8 mouse cellular contexts compared by ENCODE assay signal in the genomic region with DNA sequence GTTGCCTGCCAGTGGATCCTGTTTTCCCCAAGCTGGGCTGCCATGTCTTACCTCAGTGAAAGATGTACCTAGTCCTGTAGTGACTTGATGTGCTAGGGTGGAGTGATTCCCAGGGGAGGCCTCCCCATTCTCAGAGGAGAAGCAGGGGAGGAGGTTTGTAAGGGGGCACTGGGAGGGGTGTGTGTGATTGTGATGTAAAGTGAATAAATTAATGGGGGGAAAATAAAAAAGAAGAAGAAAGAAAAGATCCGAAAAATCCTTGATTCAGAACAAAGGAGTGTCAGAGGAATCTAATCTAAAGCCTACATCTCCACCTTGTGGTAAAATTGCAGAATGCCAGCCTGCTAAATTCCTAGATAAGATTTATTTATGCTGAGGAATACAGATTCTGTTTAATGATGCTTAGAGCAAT. TPM values are rescaled to one million over a fixed set of nuclear protein-coding genes. Genes with fewer than 3 reads are reported as not detected.
DNase-seq lines count a peak whose midpoint lies in the region; ATAC-seq lines count a peak whose summit lies in the region.

No protein-coding gene starts in this region.

- DNase-seq in cerebellum, adult 9-10 months, result peak; percentile 69
- no peak for DNase-seq in cerebellum, adult 11 months
- DNase-seq in B cell, adult 2 months, result peak; percentile 51 to 61
- peak; percentile 36 for DNase-seq in c-Kit-positive CD71-positive TER-119-negative erythroid progenitor cells, embryonic 14.5 days (ENCODE audit: low read depth)
- peak; percentile 38 for DNase-seq in heart, adult 8-10 months (ENCODE audit: low spot score)
- peak; percentile 34 to 42 for DNase-seq in layer of hippocampus, postnatal 10 days (ENCODE audit: low spot score in 2 of 2)

- ATAC-seq in monocyte, adult 5-6 weeks (replicated peaks; ENCODE audit: insufficient number of reproducible peaks, low FRiP score, low TSS enrichment, poor library complexity, severe bottlenecking), result peak; percentile 71; the same call in 1 of the 2 replicates
- no peak for ATAC-seq in erythroblast, adult 5-6 weeks (replicated peaks; ENCODE audit: low FRiP score, poor library complexity, severe bottlenecking)

RNA-seq across cellular contexts. Expression of a gene that starts 24.9 kb away (rescaled TPM):
- total RNA-seq in heart, adult 8-10 months (2022), result 10 to 100 TPM; 30.7 to 39.3 (median 35.2) TPM
- 100 to 1,000 TPM; 118 to 123 TPM for total RNA-seq in layer of hippocampus, postnatal 10 days (2021)
- 23.4 to 73.3 TPM (median 30.7 TPM) in 3 replicates for total RNA-seq in monocyte, adult 5-6 weeks (2017)
- total RNA-seq in erythroblast, adult 5-6 weeks (2015; ENCODE audit: low replicate concordance), result 35.2 and 47.2 TPM in 2 replicates
- total RNA-seq in erythroblast, adult 5-6 weeks (2017; ENCODE audit: low replicate concordance), result 28.8 and 35.0 TPM in 2 replicates

RNA-seq across cellular contexts. Expression of a gene that starts 38.0 kb away (rescaled TPM):
- total RNA-seq in heart, adult 8-10 months (2022), result 100 to 1,000 TPM; 141 to 155 (median 143) TPM
- 100 to 1,000 TPM; 199 to 200 TPM for total RNA-seq in layer of hippocampus, postnatal 10 days (2021)
- 127 to 175 TPM (median 140 TPM) in 3 replicates for total RNA-seq in monocyte, adult 5-6 weeks (2017)
- 44.2 and 57.9 TPM in 2 replicates for total RNA-seq in erythroblast, adult 5-6 weeks (2015; ENCODE audit: low replicate concordance)
- 79.4 and 87.0 TPM in 2 replicates for total RNA-seq in erythroblast, adult 5-6 weeks (2017; ENCODE audit: low replicate concordance)

RNA-seq across cellular contexts. Expression of a gene that starts 41.0 kb away (rescaled TPM):
- 100 to 1,000 TPM; 288 to 326 (median 304) TPM for total RNA-seq in heart, adult 8-10 months (2022)
- total RNA-seq in layer of hippocampus, postnatal 10 days (2021), result 100 to 1,000 TPM in 1 of 2 experiments, 10 to 100 TPM in 1; 88.2 to 106 TPM
- 18.0 to 32.9 TPM (median 25.4 TPM) in 3 replicates for total RNA-seq in monocyte, adult 5-6 weeks (2017)
- 11.3 and 12.5 TPM in 2 replicates for total RNA-seq in erythroblast, adult 5-6 weeks (2015; ENCODE audit: low replicate concordance)
- total RNA-seq in erythroblast, adult 5-6 weeks (2017; ENCODE audit: low replicate concordance), result 7.3 and 8.2 TPM in 2 replicates

RNA-seq across cellular contexts. Expression of a gene that starts 52.9 kb away (rescaled TPM):
- total RNA-seq in heart, adult 8-10 months (2022), result 10 to 100 TPM; 38.6 to 46.6 (median 44.3) TPM
- 10 to 100 TPM; 68.1 to 69.6 TPM for total RNA-seq in layer of hippocampus, postnatal 10 days (2021)
- total RNA-seq in monocyte, adult 5-6 weeks (2017), result 9.4 to 32.9 TPM (median 15.4 TPM) in 3 replicates
- total RNA-seq in erythroblast, adult 5-6 weeks (2015; ENCODE audit: low replicate concordance), result 4.0 and 7.7 TPM in 2 replicates
- total RNA-seq in erythroblast, adult 5-6 weeks (2017; ENCODE audit: low replicate concordance), result 6.6 and 19.6 TPM in 2 replicates

RNA-seq across cellular contexts. Expression of a gene that starts 56.6 kb away (rescaled TPM):
- 1 to 10 TPM in 2 of 4 experiments, under 1 TPM in 2; 0.44 to 1.9 (median 0.75) TPM for total RNA-seq in heart, adult 8-10 months (2022)
- under 1 TPM; 0.43 to 0.51 TPM for total RNA-seq in layer of hippocampus, postnatal 10 days (2021)
- 124 to 141 TPM (median 133 TPM) in 3 replicates for total RNA-seq in monocyte, adult 5-6 weeks (2017)
- 4.8 and 9.8 TPM in 2 replicates for total RNA-seq in erythroblast, adult 5-6 weeks (2015; ENCODE audit: low replicate concordance)
- 9.3 and 9.5 TPM in 2 replicates for total RNA-seq in erythroblast, adult 5-6 weeks (2017; ENCODE audit: low replicate concordance)
